Mouse (Mus musculus): ENCODE measurements around the gene Med7. TPM values are rescaled to one million over a fixed set of nuclear protein-coding genes. Genes with fewer than 3 reads are reported as not detected.

Gene Med7
- polyA plus RNA-seq, 1 experiment from 2014 or later: 61.8 TPM

DNA sequence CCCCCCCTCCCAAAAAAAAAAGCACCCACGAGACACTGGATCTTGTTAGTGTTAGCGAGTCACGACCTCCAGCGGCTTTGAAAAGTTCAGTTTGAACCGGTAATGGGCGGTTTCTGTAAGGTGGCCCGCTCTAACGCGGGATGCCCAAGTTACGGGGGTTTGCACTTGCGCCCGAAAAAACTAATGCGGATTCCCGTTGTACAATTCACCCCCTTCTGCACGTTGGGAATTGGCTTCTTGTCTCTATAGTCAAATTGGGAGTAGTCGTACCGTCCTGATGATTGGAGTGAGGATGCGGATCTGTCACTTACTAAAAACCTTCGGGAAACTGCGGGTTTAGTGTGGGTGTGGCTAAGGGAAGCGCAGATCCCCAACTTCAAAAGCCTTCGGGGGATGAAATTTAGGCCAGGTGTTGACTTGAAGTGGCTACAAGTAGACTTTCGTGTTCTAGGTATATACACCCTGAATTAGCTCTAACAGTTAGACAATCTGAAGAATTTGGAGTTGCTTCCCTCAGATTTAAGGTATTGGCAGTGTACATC lies 805 bp downstream of the Med7 start:
- Histone ChIP-seq H3K4me1 (peaks cover 8% of the 10 kb centered on the region), H3K36me3 (replicated peaks) (peaks cover 4% of the 10 kb centered on the region; the same call in 1 of the 2 replicates), H3K27ac (peak overlapping the region; percentile 91), H3K9me3 (no peaks in the 10 kb centered on the region), H3K9ac (peak overlapping the region; percentile 92), H3K4me3 (peak overlapping the region; percentile 100), H3K4me2 (peak overlapping the region; percentile 93), H3K27me3 (replicated peaks) (no peaks in the 10 kb centered on the region)
- WGBS: 2% methylated on average over 23 of the region's 23 CpGs
- no peak; the same call in 1 of the 2 replicates for ATAC-seq (replicated peaks)

DNA sequence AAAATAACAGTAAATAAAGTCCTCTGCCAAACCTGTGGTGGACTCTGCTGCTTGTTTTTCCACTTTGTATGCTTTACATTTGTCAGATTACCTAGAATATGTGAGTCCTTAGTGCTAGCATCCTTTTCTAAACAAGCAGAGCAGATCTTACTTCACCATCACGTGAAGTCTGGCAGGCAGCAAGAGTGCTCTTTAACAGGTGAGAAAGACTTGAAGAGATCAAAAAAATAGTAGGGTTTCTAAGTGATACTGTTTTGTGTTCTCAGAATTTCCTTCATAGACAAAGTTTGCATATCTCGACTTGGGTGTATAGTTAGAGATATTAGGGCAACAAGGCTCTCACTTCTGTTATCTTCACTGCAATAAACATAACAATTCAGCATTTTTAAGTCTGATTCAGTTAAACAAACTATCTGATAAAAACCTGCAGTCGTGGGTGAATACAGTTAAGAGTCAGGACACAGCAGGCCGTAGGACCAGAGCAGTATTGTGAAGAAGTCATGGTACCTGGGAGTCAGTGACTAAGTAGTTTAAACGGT lies 2.3 kb downstream of the Med7 start:
- peaks cover 8% of the 10 kb centered on the region for H3K4me1 ChIP-seq
- 91% methylated on average over 5 of the region's 5 CpGs for WGBS
- no peak overlapping the region for H3K27ac ChIP-seq
- H3K9ac ChIP-seq: no peak overlapping the region
- no peak for ATAC-seq (replicated peaks)
- no peak overlapping the region for H3K4me3 ChIP-seq
- H3K9me3 ChIP-seq: no peaks in the 10 kb centered on the region
- no peak overlapping the region for H3K4me2 ChIP-seq
- peaks cover 4% of the 10 kb centered on the region; the same call in 1 of the 2 replicates for H3K36me3 ChIP-seq (replicated peaks)
- no peaks in the 10 kb centered on the region for H3K27me3 ChIP-seq (replicated peaks)

GRCm38 (mm10) chr11:46441774-46442173 lies 5.0 kb downstream of the Med7 start:
- WGBS: 100% methylated on average over 1 of the region's 1 CpGs
- ATAC-seq (replicated peaks): no peak
- H3K4me1 ChIP-seq: peaks cover 6% of the 10 kb centered on the region
- H3K9me3 ChIP-seq: no peaks in the 10 kb centered on the region
- H3K4me2 ChIP-seq: no peak overlapping the region
- H3K36me3 ChIP-seq (replicated peaks): peaks cover 4% of the 10 kb centered on the region; the same call in 1 of the 2 replicates
- H3K4me3 ChIP-seq: no peak overlapping the region
- no peak overlapping the region for H3K27ac ChIP-seq
- no peak overlapping the region for H3K9ac ChIP-seq
- H3K27me3 ChIP-seq (replicated peaks): no peaks in the 10 kb centered on the region

DNA sequence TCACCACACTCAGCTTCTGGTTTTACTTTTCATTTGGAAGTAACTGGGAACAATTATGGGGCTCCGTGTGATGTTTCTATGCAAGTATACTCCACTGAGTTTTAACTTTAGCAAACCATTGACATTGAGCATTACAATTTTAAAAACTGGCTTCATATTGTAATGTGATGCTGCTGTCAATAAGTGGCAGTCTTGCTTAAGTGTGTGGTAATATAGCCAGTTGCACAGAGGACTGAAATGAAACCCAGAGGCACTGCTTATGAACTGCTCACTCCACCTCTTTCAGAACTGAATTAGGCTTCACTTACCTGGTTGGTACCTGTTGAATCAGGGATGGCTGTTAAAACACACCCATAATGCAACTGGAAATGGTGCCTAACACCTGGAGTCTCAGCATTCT lies 6.4 kb downstream of the Med7 start:
- ATAC-seq (replicated peaks): no peak

DNA sequence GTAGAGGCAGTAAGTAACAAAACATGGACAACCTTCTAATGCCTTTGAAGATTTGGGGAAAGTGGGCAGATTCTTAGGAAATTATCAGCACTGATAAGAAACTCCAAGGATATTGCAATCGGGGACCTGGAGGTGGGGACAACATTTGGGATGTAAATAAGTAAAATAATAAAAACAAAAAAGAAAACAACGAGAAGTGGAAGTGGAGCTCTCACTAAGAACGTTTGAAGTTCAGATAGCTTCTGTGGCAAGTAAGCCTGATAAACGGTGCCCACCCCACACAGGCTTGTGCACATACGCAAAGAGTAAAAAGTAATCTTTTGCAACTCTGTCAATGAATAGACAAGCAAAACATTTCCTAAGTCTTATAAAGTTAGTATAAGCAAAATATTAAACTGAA lies 7.3 kb downstream of the Med7 start:
- WGBS: 91% methylated on average over 5 of the region's 5 CpGs
- Histone ChIP-seq H3K9ac (no peak overlapping the region), H3K4me3 (no peak overlapping the region), H3K4me1 (no peaks in the 10 kb centered on the region), H3K4me2 (no peak overlapping the region), H3K36me3 (replicated peaks) (peaks cover 4% of the 10 kb centered on the region; the same call in 1 of the 2 replicates), H3K27ac (no peak overlapping the region), H3K27me3 (replicated peaks) (no peaks in the 10 kb centered on the region), H3K9me3 (no peaks in the 10 kb centered on the region)
- ATAC-seq (replicated peaks): no peak

More for the DNA sequence above, 6.4 kb downstream of the Med7 start:
- H3K4me3 ChIP-seq: no peak overlapping the region
- peaks cover 4% of the 10 kb centered on the region; the same call in 1 of the 2 replicates for H3K36me3 ChIP-seq (replicated peaks)
- H3K27me3 ChIP-seq (replicated peaks): no peaks in the 10 kb centered on the region
- no peaks in the 10 kb centered on the region for H3K4me1 ChIP-seq
- H3K4me2 ChIP-seq: no peak overlapping the region
- H3K9ac ChIP-seq: no peak overlapping the region
- no peaks in the 10 kb centered on the region for H3K9me3 ChIP-seq
- H3K27ac ChIP-seq: no peak overlapping the region
- WGBS: 94% methylated on average over 1 of the region's 1 CpGs

DNA sequence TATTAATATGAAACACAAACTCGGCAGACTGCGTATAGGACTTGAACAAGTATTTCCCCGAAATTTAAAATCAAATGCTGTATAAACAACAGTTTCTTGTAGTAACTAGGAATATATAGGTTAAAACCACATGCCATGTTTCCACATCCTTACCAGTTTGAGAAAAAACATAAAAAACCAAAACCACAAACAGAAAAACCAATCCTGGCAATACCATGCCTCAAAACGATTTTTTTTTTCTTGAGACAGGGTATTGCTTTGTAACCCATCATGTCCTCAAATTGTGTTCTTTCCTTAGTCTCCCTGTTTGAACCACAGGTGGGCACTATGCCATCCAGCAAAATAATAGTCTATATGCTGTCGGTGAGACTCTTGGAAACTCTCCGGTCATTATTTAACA lies 9.4 kb downstream of the Med7 start:
- Histone ChIP-seq H3K27ac (no peak overlapping the region), H3K4me2 (no peak overlapping the region), H3K4me3 (no peak overlapping the region), H3K9ac (no peak overlapping the region), H3K27me3 (replicated peaks) (no peaks in the 10 kb centered on the region), H3K36me3 (replicated peaks) (0 out of 2 replicates have a peak, but pooled peaks cover 4% of the 10 kb centered on the region), H3K9me3 (no peaks in the 10 kb centered on the region), H3K4me1 (no peaks in the 10 kb centered on the region)
- no peak for ATAC-seq (replicated peaks)
- WGBS: 92% methylated on average over 6 of the region's 6 CpGs

GRCm38 (mm10) chr11:46447644-46448484 lies 11.1 kb downstream of the Med7 start:
- no peak for ATAC-seq (replicated peaks)
- H3K4me2 ChIP-seq: no peak overlapping the region
- no peaks in the 10 kb centered on the region for H3K36me3 ChIP-seq (replicated peaks)
- no peak overlapping the region for H3K4me3 ChIP-seq
- H3K27me3 ChIP-seq (replicated peaks): no peaks in the 10 kb centered on the region
- no peak overlapping the region for H3K9ac ChIP-seq
- 78% methylated on average over 13 of the region's 13 CpGs for WGBS
- H3K9me3 ChIP-seq: no peaks in the 10 kb centered on the region
- no peak overlapping the region for H3K27ac ChIP-seq
- no peaks in the 10 kb centered on the region for H3K4me1 ChIP-seq

GRCm38 (mm10) chr11:46449461-46450080 lies 12.8 kb downstream of the Med7 start:
- 83% methylated on average over 11 of the region's 11 CpGs for WGBS
- H3K9me3 ChIP-seq: no peaks in the 10 kb centered on the region
- H3K36me3 ChIP-seq (replicated peaks): no peaks in the 10 kb centered on the region
- no peak overlapping the region for H3K9ac ChIP-seq
- no peaks in the 10 kb centered on the region for H3K4me1 ChIP-seq
- no peak for ATAC-seq (replicated peaks)
- H3K4me2 ChIP-seq: no peak overlapping the region
- no peak overlapping the region for H3K4me3 ChIP-seq
- no peaks in the 10 kb centered on the region for H3K27me3 ChIP-seq (replicated peaks)
- H3K27ac ChIP-seq: no peak overlapping the region

DNA sequence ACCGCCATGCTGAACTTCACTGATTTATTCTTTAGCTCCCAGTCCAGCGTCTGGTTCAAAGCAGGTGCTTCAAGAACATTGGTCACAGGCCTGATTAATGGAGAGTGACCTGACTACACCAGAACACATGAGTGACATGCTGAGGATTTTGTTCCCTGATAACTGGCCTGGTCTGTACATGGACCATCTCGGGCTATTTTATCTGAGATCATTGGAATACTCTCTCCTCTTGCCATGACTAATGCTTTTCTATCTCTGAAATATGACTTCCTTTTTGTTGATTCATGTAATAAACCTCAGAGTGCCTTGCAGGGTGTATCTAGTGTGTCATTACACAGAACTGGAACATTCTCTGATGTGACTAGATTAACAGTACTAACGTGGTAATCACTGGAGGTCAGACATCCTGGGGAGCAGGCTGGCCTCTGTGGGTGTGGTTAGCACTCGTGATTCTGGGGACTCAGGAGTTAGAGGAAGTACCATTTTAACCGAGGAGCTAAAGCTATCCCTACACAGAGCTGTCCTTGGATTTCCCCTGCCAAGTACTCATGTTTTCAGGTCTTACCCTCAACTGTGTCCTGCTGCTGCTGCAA lies 17.8 kb downstream of the Med7 start, which contains the start of gene Havcr2:
TSS of gene Havcr2 (plus strand) at position 483 of the 593 bp plus-strand sequence.
- Histone ChIP-seq H3K4me1 (no peaks in the 10 kb centered on the region), H3K4me2 (no peak within 1 kb of the TSS), H3K4me3 (no peak within 1 kb of the TSS), H3K36me3 (replicated peaks) (no peaks in the 10 kb centered on the region), H3K27ac (no peak within 1 kb of the TSS), H3K9ac (no peak within 1 kb of the TSS), H3K9me3 (no peaks in the 10 kb centered on the region), H3K27me3 (replicated peaks) (no peaks in the 10 kb centered on the region)
- ATAC-seq (replicated peaks): no peak
- WGBS: 78% methylated on average over 6 of the region's 6 CpGs

DNA sequence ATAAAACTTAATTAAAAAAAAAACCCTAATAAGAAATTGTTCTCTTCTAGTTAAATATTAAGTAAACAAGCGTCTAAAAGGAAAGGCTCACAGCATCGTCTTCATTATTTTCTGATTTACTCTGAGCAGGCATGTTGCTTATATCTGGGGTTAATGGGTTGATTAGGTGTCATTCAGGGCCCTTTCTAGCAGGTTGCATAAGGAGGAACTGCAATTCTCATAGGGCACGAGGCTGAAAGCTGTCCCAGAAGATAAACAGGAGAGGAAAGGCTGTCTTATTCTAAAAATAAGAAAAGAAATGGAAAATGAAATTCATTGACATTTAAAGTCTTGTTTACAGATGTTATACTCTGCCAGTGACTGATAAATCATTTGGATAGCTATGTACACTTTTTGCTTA lies 23.2 kb downstream of the Med7 start:
- Histone ChIP-seq H3K9ac (no peak overlapping the region), H3K4me2 (no peak overlapping the region), H3K36me3 (replicated peaks) (no peaks in the 10 kb centered on the region), H3K27ac (no peak overlapping the region), H3K27me3 (replicated peaks) (no peaks in the 10 kb centered on the region), H3K9me3 (no peaks in the 10 kb centered on the region), H3K4me3 (no peak overlapping the region), H3K4me1 (no peaks in the 10 kb centered on the region)
- ATAC-seq (replicated peaks): no peak
- WGBS: 89% methylated on average over 3 of the region's 3 CpGs

DNA sequence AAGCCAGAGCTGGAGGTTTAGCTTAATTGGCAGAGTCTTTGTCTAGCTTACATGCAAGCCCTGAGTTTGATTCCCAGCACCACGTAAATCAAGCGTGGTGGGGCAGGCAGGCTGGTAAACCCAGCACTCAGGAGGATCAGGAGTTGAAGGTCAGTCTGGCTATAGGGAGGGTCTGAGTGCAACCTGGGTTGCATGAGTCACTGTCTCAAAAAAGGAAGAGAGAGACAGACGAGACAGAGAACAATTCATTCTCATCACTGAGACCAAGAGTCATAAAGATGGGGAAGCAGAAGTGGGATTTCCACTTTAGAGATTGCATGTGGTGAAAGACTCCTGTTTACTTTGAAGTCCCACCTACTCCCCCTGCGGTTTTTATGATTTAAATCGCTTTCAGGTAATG lies 24.6 kb downstream of the Med7 start:
- Histone ChIP-seq H3K36me3 (replicated peaks) (no peaks in the 10 kb centered on the region), H3K4me1 (no peaks in the 10 kb centered on the region), H3K4me2 (no peak overlapping the region), H3K27ac (no peak overlapping the region), H3K9me3 (no peaks in the 10 kb centered on the region), H3K4me3 (no peak overlapping the region), H3K9ac (no peak overlapping the region), H3K27me3 (replicated peaks) (no peaks in the 10 kb centered on the region)
- ATAC-seq (replicated peaks): no peak
- WGBS: 83% methylated on average over 5 of the region's 5 CpGs

GRCm38 (mm10) chr11:46461931-46462330 lies 25.2 kb downstream of the Med7 start:
- Histone ChIP-seq H3K9me3 (no peaks in the 10 kb centered on the region), H3K27ac (no peak overlapping the region), H3K4me3 (no peak overlapping the region), H3K4me1 (no peaks in the 10 kb centered on the region), H3K36me3 (replicated peaks) (no peaks in the 10 kb centered on the region), H3K4me2 (no peak overlapping the region), H3K9ac (no peak overlapping the region), H3K27me3 (replicated peaks) (no peaks in the 10 kb centered on the region)
- 71% methylated on average over 5 of the region's 5 CpGs for WGBS
- ATAC-seq (replicated peaks): no peak
